Mouse (Mus musculus): ENCODE data around the gene Gm2431. TPM values are rescaled to one million over a fixed set of nuclear protein-coding genes. Genes with fewer than 3 reads are reported as not detected.
"Not testable (repeated sequence)": the region's sequence is repeated elsewhere in the genome, so short reads cannot be mapped to it uniquely, and the experiment has no call there.

Gm2431 gene
- not detected in 2 replicates for polyA plus RNA-seq (2014; fragmentation: Nextera tagmentation; extraction: Ambion mirVana)

DNA sequence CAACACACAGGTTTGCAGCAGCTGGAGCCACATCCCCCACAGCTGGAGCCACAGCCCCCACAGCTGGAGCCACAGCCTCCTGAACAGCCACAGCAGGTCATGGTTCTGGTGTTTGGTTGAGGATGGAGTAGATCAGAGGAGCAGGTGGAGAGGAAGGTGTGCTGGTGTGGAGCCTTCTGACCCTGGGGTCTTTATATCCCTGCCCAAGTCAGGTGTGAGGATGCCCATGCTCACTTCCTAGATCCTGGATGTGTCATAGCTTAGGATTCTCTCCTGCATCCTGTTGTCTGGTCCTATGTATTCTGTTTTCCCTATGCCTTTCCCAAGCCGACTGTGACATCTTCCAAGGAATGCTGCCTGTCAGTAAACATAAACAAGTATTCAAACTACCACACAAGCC, at the start of gene Gm2431:
Gene Gm2431 (minus strand): TSS at position 101 of the 400 bp plus-strand sequence.
- H3K27ac ChIP-seq (replicated peaks; ENCODE audit: low read depth, low read length); H3K9ac ChIP-seq (replicated peaks; ENCODE audit: low read length); H3K9me3 ChIP-seq (replicated peaks; ENCODE audit: control insufficient read depth, low read length); H3K36me3 ChIP-seq (replicated peaks; ENCODE audit: control insufficient read depth, insufficient read depth, low read depth, low read length); H3K4me3 ChIP-seq (ENCODE audit: low read depth, low read length); H3K4me2 ChIP-seq (ENCODE audit: low read depth, low read length); DNase-seq (ENCODE audit: low spot score); H3K27me3 ChIP-seq (ENCODE audit: control insufficient read depth, insufficient read depth, low read length); ATAC-seq (replicated peaks; ENCODE audit: insufficient number of reproducible peaks, low FRiP score, low TSS enrichment, low read depth); H3K4me1 ChIP-seq (ENCODE audit: control insufficient read depth, insufficient read depth, low read length): not testable (repeated sequence)
- WGBS: 57% methylated on average over 1 of the region's 1 CpGs

DNA sequence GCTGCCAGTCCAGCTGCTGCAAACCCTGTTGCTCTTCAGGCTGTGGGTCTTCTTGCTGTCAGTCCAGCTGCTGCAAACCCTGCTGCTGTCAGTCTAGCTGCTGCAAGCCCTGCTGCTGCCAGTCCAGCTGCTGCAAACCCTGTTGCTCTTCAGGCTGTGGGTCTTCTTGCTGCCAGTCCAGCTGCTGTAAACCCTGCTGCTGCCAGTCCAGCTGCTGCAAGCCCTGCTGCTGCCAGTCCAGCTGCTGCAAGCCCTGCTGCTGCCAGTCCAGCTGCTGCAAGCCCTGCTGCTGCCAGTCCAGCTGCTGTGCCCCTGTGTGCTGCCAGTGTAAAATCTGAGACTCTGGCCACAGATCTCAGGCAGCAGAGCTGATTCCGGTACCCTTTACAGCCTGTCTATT, 45.8 kb upstream of the Gm2431 start:
- not testable (repeated sequence) for ATAC-seq (replicated peaks; ENCODE audit: insufficient number of reproducible peaks, low FRiP score, low TSS enrichment, low read depth); H3K36me3 ChIP-seq (replicated peaks; ENCODE audit: control insufficient read depth, insufficient read depth, low read depth, low read length); H3K9ac ChIP-seq (replicated peaks; ENCODE audit: low read length); H3K4me3 ChIP-seq (ENCODE audit: low read depth, low read length); H3K4me2 ChIP-seq (ENCODE audit: low read depth, low read length); DNase-seq (ENCODE audit: low spot score); H3K9me3 ChIP-seq (replicated peaks; ENCODE audit: control insufficient read depth, low read length); H3K4me1 ChIP-seq (ENCODE audit: control insufficient read depth, insufficient read depth, low read length); H3K27ac ChIP-seq (replicated peaks; ENCODE audit: low read depth, low read length); H3K27me3 ChIP-seq (ENCODE audit: control insufficient read depth, insufficient read depth, low read length)
- WGBS: 89% methylated on average over 1 of the region's 1 CpGs

DNA sequence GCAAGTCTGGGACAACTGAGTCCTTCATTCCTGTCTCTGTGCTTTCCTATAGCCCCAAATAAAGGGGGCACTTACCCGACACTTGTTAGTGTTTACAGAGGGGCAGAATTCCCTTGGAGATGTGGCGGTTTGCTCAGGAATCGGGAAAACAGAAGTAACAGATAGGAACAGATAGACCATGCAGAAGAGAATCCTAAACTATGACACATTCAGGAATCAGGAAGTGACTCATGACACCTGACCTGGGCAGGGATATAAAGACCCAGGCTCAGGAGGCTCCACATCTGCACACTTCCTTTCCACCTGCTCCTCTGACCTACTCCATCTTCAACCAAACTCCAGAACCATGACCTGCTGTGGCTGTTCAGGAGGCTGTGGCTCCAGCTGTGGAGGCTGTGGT, 45.1 kb upstream of the Gm2431 start, which contains the start of gene Krtap5-4:
Gene Krtap5-4 (plus strand): TSS at position 301 of the 400 bp plus-strand sequence.
- Histone ChIP-seq H3K36me3 (replicated peaks; ENCODE audit: control insufficient read depth, insufficient read depth, low read depth, low read length) (no peaks in the 10 kb centered on the region), H3K9ac (replicated peaks; ENCODE audit: low read length) (no peak within 1 kb of the TSS), H3K4me3 (ENCODE audit: low read depth, low read length) (no peak within 1 kb of the TSS), H3K4me1 (ENCODE audit: control insufficient read depth, insufficient read depth, low read length) (no peaks in the 10 kb centered on the region), H3K27me3 (ENCODE audit: control insufficient read depth, insufficient read depth, low read length) (no peaks in the 10 kb centered on the region), H3K4me2 (ENCODE audit: low read depth, low read length) (no peak within 1 kb of the TSS), H3K9me3 (replicated peaks; ENCODE audit: control insufficient read depth, low read length) (no peaks in the 10 kb centered on the region), H3K27ac (replicated peaks; ENCODE audit: low read depth, low read length) (no peak within 1 kb of the TSS)
- DNase-seq (ENCODE audit: low spot score) (no peak), ATAC-seq (replicated peaks; ENCODE audit: insufficient number of reproducible peaks, low FRiP score, low TSS enrichment, low read depth) (no peak)
- WGBS: 72% methylated on average over 3 of the region's 3 CpGs

DNA sequence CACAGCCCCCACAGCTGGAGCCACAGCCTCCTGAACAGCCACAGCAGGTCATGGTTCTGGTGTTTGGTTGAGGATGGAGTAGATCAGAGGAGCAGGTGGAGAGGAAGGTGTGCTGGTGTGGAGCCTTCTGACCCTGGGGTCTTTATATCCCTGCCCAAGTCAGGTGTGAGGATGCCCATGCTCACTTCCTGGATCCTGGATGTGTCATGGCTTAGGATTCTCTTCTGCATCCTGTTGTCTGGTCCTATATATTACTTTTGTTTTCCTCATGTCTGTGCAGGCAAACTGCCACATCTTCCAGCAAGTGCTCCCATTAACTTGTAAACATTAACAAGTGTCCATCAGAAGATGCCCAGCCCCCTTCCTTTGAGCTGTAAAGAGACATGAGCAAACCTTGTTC, 38.9 kb upstream of the Gm2431 start, which contains the start of gene Krtap5-1:
Gene Krtap5-1 (minus strand): TSS at position 101 of the 400 bp plus-strand sequence.
- H3K9ac ChIP-seq (replicated peaks; ENCODE audit: low read length); H3K27ac ChIP-seq (replicated peaks; ENCODE audit: low read depth, low read length); H3K27me3 ChIP-seq (ENCODE audit: control insufficient read depth, insufficient read depth, low read length); H3K4me2 ChIP-seq (ENCODE audit: low read depth, low read length); ATAC-seq (replicated peaks; ENCODE audit: insufficient number of reproducible peaks, low FRiP score, low TSS enrichment, low read depth); H3K9me3 ChIP-seq (replicated peaks; ENCODE audit: control insufficient read depth, low read length); H3K4me3 ChIP-seq (ENCODE audit: low read depth, low read length); H3K4me1 ChIP-seq (ENCODE audit: control insufficient read depth, insufficient read depth, low read length); DNase-seq (ENCODE audit: low spot score); H3K36me3 ChIP-seq (replicated peaks; ENCODE audit: control insufficient read depth, insufficient read depth, low read depth, low read length): not testable (repeated sequence)

DNA sequence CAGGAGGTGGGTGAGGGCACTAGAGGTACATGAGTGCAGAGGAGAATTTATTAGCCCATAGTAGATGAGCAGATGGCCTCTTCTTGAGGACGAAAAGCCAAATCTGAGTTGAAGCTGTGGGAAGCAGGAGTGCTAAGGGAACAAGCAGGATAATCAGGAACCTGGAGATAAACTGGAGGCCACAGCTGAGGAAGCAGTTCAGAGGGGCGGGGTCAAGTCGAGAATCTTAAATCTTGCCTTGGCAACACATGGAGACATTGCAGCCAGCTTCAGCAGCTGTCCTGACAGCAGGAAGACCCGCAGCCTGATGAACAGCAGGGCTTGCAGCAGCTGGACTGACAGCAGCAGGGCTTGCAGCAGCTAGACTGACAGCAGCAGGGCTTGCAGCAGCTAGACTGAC, 38.0 kb upstream of the Gm2431 start:
- H3K9me3 ChIP-seq (replicated peaks; ENCODE audit: control insufficient read depth, low read length); H3K4me1 ChIP-seq (ENCODE audit: control insufficient read depth, insufficient read depth, low read length); H3K4me3 ChIP-seq (ENCODE audit: low read depth, low read length); H3K36me3 ChIP-seq (replicated peaks; ENCODE audit: control insufficient read depth, insufficient read depth, low read depth, low read length); ATAC-seq (replicated peaks; ENCODE audit: insufficient number of reproducible peaks, low FRiP score, low TSS enrichment, low read depth); H3K27ac ChIP-seq (replicated peaks; ENCODE audit: low read depth, low read length); DNase-seq (ENCODE audit: low spot score); H3K4me2 ChIP-seq (ENCODE audit: low read depth, low read length); H3K9ac ChIP-seq (replicated peaks; ENCODE audit: low read length); H3K27me3 ChIP-seq (ENCODE audit: control insufficient read depth, insufficient read depth, low read length): not testable (repeated sequence)
- whole genome bisulfite sequencing: 47% methylated on average over 4 of the region's 4 CpGs

DNA sequence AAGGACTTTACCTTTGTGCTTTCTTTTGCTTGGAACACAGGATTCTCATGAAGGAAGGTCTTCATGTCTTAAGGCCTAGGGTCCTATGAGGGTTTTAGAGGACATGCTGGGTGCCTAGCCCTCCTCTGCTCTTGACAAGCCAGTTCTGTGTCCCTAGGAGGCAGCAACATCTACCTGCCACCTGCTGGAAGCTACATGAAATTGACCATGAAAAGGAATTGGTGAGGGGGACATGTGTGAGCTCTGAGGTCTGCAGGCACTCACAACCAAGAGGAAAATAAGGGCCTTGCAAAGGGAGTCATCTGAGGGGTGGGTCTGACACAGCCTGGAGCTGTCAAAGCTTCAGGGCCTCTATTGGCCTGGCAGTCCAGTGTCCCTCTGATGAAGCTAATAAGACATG, 37.3 kb upstream of the Gm2431 start:
- H3K4me1 ChIP-seq (ENCODE audit: control insufficient read depth, insufficient read depth, low read length): no peaks in the 10 kb centered on the region
- no peak overlapping the region for H3K27ac ChIP-seq (replicated peaks; ENCODE audit: low read depth, low read length)
- no peak for ATAC-seq (replicated peaks; ENCODE audit: insufficient number of reproducible peaks, low FRiP score, low TSS enrichment, low read depth)
- DNase-seq (ENCODE audit: low spot score): no peak
- H3K36me3 ChIP-seq (replicated peaks; ENCODE audit: control insufficient read depth, insufficient read depth, low read depth, low read length): no peaks in the 10 kb centered on the region
- no peaks in the 10 kb centered on the region for H3K9me3 ChIP-seq (replicated peaks; ENCODE audit: control insufficient read depth, low read length)
- no peaks in the 10 kb centered on the region for H3K27me3 ChIP-seq (ENCODE audit: control insufficient read depth, insufficient read depth, low read length)
- H3K9ac ChIP-seq (replicated peaks; ENCODE audit: low read length): no peak overlapping the region
- no peak overlapping the region for H3K4me3 ChIP-seq (ENCODE audit: low read depth, low read length)
- H3K4me2 ChIP-seq (ENCODE audit: low read depth, low read length): no peak overlapping the region

DNA sequence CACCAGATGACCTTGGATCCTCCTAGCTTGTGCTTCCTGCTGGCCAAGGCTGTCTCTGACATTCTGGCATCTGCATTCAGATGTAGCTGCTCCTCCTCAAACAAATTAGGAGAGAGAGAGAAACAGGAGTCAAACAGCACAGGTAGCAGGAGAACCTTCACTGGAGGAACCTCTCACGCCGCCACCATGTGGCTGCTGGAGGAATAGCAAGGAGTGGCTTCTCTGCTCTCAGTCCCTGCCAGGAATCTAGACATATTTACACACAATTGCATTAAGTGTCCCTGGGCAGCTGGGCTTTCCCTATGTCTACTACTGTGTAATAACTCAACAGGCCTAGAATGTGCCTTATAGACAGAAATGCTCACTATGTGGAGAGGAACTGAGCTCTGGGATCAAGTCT, 35.7 kb upstream of the Gm2431 start:
- H3K4me1 ChIP-seq (ENCODE audit: control insufficient read depth, insufficient read depth, low read length); H3K9me3 ChIP-seq (replicated peaks; ENCODE audit: control insufficient read depth, low read length); ATAC-seq (replicated peaks; ENCODE audit: insufficient number of reproducible peaks, low FRiP score, low TSS enrichment, low read depth); H3K4me3 ChIP-seq (ENCODE audit: low read depth, low read length); H3K36me3 ChIP-seq (replicated peaks; ENCODE audit: control insufficient read depth, insufficient read depth, low read depth, low read length); H3K27me3 ChIP-seq (ENCODE audit: control insufficient read depth, insufficient read depth, low read length); H3K4me2 ChIP-seq (ENCODE audit: low read depth, low read length); H3K27ac ChIP-seq (replicated peaks; ENCODE audit: low read depth, low read length); H3K9ac ChIP-seq (replicated peaks; ENCODE audit: low read length): not testable (repeated sequence)
- 0% methylated on average over 2 of the region's 2 CpGs for WGBS
- peak; percentile 67 for DNase-seq (ENCODE audit: low spot score)

DNA sequence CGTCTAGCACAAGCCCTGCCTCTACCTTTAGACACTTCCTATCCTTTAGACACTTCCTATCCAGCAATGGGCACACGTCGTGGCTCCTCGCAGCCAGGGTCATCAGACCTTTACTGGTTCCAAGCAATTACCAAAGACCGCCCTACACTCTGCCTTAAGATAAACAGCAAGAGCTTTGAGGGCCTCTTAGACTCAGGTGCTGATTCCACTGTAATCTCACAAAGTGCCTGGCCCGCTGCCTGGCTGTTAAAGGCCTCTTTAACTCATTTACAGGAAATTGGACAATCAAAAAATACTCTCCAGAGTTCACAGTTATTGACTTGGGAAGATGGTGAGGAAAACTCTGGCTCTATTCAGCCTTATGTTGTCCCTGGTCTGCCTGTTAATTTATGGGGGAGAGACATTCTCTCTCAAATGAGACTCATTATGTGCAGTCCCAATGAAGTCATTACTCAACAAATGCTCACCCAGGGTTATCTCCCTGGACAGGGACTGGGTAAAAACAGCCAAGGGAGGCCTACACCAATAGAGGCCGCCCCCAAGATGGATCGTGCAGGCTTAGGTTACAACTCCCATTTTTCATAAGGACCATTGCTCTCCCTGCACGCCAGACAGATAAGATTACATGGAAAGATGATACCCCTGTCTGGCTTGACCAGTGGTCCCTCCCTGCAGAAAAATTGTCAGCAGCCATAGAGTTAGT, 27.9 kb upstream of the Gm2431 start:
- ATAC-seq (replicated peaks; ENCODE audit: insufficient number of reproducible peaks, low FRiP score, low TSS enrichment, low read depth): not testable (repeated sequence)

More for the DNA sequence above, 27.9 kb upstream of the Gm2431 start:
- H3K9me3 ChIP-seq (replicated peaks; ENCODE audit: control insufficient read depth, low read length); H3K4me3 ChIP-seq (ENCODE audit: low read depth, low read length); H3K27ac ChIP-seq (replicated peaks; ENCODE audit: low read depth, low read length); H3K9ac ChIP-seq (replicated peaks; ENCODE audit: low read length); H3K4me1 ChIP-seq (ENCODE audit: control insufficient read depth, insufficient read depth, low read length); DNase-seq (ENCODE audit: low spot score); H3K4me2 ChIP-seq (ENCODE audit: low read depth, low read length); H3K36me3 ChIP-seq (replicated peaks; ENCODE audit: control insufficient read depth, insufficient read depth, low read depth, low read length); H3K27me3 ChIP-seq (ENCODE audit: control insufficient read depth, insufficient read depth, low read length): not testable (repeated sequence)
- 70% methylated on average over 9 of the region's 9 CpGs for WGBS

All from embryonic facial prominence, embryonic 11.5 days (tissue).